Mouse (Mus musculus) myocyte (in vitro differentiated cells): ENCODE measurements around the gene Dclk2. TPM values are rescaled to one million over a fixed set of nuclear protein-coding genes. Genes with fewer than 3 reads are reported as not detected.

Experiments used
- H3K27me3 ChIP-seq: one replicate; pipeline ENCODE4 v1.6.1; 2011; ENCODE audit not compliant: control insufficient read depth, insufficient read depth, insufficient read length
- H3K36me3 ChIP-seq: one replicate; pipeline ENCODE4 v1.6.1; 2011; ENCODE audit not compliant: control insufficient read depth, insufficient read depth
- H3K4me2 ChIP-seq: one replicate; pipeline ENCODE4 v1.6.1; 2011; ENCODE audit warnings: low read depth, control low read depth
- H3K4me3 ChIP-seq: one replicate; pipeline ENCODE4 v1.5.1; 2011; ENCODE audit warnings: mild to moderate bottlenecking, control low read depth, moderate library complexity
- H3K79me2 ChIP-seq: one replicate; pipeline ENCODE4 v1.6.1; 2011; ENCODE audit not compliant: control insufficient read depth, insufficient read depth
- H3ac ChIP-seq: one replicate; pipeline ENCODE4 v1.6.1; 2011; ENCODE audit not compliant: control insufficient read depth, insufficient read length
- CEBPB ChIP-seq: IDR thresholded peaks from 2 replicates; pipeline ENCODE4 v1.6.1; 2011; ENCODE audit warnings: mild to moderate bottlenecking, moderate library complexity; ENCODE audit not compliant: poor library complexity, insufficient read depth, severe bottlenecking
- E2F4 ChIP-seq: IDR thresholded peaks from one replicate; pipeline ENCODE4 v1.6.1; 2011; ENCODE audit warnings: mild to moderate bottlenecking, control low read depth, moderate library complexity; ENCODE audit not compliant: insufficient read depth
- MAX ChIP-seq: IDR thresholded peaks from one replicate; pipeline ENCODE4 v1.6.1; 2011; ENCODE audit warnings: low read depth, mild to moderate bottlenecking, control low read depth
- MYOD1 ChIP-seq, 3 experiments: IDR thresholded peaks; one replicate each; pipeline ENCODE4 v1.6.1; 2011; ENCODE audit warnings: control low read depth in 2 of 3, low read depth in 2 of 3, mild to moderate bottlenecking in 2 of 3, moderate library complexity in 1 of 3; ENCODE audit not compliant: insufficient read length in 2 of 3, control insufficient read depth in 1 of 3
- MYOG ChIP-seq, 3 experiments: IDR thresholded peaks; one replicate each; pipeline ENCODE4 v1.6.1; 2011; ENCODE audit warnings: control low read depth in 2 of 3, low read depth in 2 of 3, mild to moderate bottlenecking in 2 of 3; ENCODE audit not compliant: insufficient read length in 2 of 3, control insufficient read depth in 1 of 3, insufficient read depth in 1 of 3
- POLR2A ChIP-seq: IDR thresholded peaks from one replicate; pipeline ENCODE4 v1.6.1; 2011; ENCODE audit warnings: low read depth, mild to moderate bottlenecking, control low read depth, moderate library complexity; ENCODE audit not compliant: insufficient read length
- POLR2AphosphoS2 ChIP-seq: IDR thresholded peaks from one replicate; pipeline ENCODE4 v1.6.1; 2011; ENCODE audit warnings: low read depth, control low read depth; ENCODE audit not compliant: insufficient read length
- REST ChIP-seq: IDR thresholded peaks from one replicate; pipeline ENCODE4 v1.6.1; 2011; ENCODE audit warnings: mild to moderate bottlenecking, control low read depth, moderate library complexity; ENCODE audit not compliant: insufficient read depth, insufficient read length
- TCF12 ChIP-seq: IDR thresholded peaks from one replicate; pipeline ENCODE4 v1.6.1; 2011; ENCODE audit warnings: mild to moderate bottlenecking, control low read depth; ENCODE audit not compliant: poor library complexity, insufficient read depth, severe bottlenecking
- TCF3 ChIP-seq: IDR thresholded peaks from one replicate; pipeline ENCODE4 v1.6.1; 2011; ENCODE audit warnings: low read depth, control low read depth; ENCODE audit not compliant: insufficient read length
- USF1 ChIP-seq: IDR thresholded peaks from one replicate; pipeline ENCODE4 v1.6.1; 2011; ENCODE audit warnings: low read depth, mild to moderate bottlenecking, control low read depth, moderate library complexity
- polyA plus RNA-seq: library from polyadenylated mRNA; unstranded; fragments of >200 nt; fragmentation: generic; extraction: Trizol; gene quantifications from one replicate; pipeline ENCODE4 v1.2.1, GENCODE M21; 2012; ENCODE audit warnings: missing spikeins

Dclk2 gene
- polyA plus RNA-seq = 1.8 TPM

DNA sequence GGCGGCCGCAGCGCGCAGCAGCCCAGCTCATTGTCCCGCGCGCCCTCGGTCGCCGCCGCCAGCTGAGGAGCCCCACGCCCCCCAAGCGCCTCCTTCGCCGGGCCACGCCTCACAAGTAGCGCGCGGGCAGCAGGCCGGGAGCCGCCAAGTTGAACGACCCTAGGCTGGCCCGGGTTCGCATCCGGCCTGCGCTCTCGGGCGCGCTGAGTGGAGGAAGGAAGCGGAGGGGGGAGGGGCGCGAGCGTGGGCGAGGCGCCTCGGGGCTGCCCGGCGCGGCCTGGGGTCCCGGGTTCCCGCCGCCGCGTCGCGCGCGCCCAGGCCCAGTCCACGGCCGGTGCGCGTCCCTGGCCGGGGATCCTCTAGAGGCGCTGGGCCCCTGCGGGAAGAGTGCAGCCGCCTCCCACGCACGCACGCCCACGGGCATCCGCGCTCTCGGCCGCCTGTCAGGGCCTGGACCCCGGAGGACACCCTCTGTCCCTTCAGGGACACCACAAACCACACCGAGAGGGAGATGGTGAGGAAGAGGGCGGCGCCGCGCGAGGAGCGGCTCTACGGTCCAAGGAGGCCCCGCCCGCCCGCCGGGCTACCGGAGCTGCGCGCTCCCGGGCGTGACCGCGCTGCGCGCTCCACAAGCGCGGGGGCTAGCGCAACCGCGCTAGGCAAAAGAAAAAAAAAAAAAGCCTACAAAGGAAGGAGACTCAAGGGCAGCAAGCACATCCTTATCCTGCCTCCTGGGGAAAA is at the start of gene Dclk2:
Gene Dclk2, minus strand, starts transcription at position 510 of the 741 bp plus-strand sequence.
- H3ac ChIP-seq = peak within 1 kb of the TSS; percentile 15
- H3K4me3 ChIP-seq = no peak within 1 kb of the TSS
- no peak for TF ChIP-seq MAX
- no peak for TF ChIP-seq TCF3
- TF ChIP-seq POLR2A = peak; percentile 33
- no peak for TF ChIP-seq MYOD1 (IDR thresholded peaks at IDR 0.05; ENCODE audit: control insufficient read depth in 1 of 3, insufficient read length in 2 of 3, low read depth in 2 of 3)
- peaks cover 19% of the 10 kb centered on the region for H3K27me3 ChIP-seq
- H3K4me2 ChIP-seq = peak within 1 kb of the TSS; percentile 59
- no peaks in the 10 kb centered on the region for H3K36me3 ChIP-seq
- H3K79me2 ChIP-seq = no peaks in the 10 kb centered on the region

DNA sequence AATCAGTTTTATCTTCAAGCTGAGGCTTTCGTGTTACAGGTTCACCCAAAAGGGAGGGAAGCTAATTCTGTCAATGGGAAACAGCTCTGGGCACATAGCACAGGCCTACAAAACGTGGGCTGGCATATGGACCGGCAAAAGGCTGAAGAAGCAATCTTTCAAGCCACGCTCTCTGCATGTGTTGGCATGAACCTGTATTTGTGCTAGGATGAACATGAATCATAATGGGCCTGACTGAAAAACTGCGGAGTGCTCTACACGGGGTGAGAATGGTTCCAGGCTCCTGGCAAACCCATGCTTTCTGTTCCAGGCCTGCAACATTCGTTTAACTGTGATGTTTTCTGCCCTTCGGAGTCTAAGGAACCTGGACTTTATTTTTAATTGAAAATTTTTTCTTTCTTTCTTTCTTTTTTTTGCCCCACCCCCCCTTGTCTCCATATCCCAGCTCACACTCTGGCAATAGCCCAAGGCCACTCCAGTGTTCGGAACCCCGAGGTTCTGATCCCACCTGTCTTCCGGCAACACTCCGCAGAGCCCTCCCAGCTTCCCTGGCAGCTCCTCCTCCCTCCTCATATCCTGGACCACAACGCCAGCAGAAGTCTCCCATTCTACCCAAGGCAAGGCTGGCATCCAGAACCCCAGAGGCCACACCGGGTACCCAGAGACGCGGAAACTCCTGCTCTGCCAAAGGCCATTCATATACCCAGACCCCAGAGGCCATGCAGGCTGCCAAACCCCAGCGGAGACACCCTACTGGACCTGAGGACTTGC is 42.2 kb upstream of the Dclk2 start:
- no peak for TF ChIP-seq CEBPB
- TF ChIP-seq MYOG (IDR thresholded peaks at IDR 0.05; ENCODE audit: control insufficient read depth in 1 of 3, insufficient read depth in 1 of 3, insufficient read length in 2 of 3, low read depth in 2 of 3) = no peak
- no peak for TF ChIP-seq MAX
- TF ChIP-seq REST = no peak
- no peak for TF ChIP-seq TCF12
- no peak for TF ChIP-seq POLR2A
- TF ChIP-seq USF1 = no peak
- Histone ChIP-seq H3ac (no peak overlapping the region), H3K27me3 (no peaks in the 10 kb centered on the region)

DNA sequence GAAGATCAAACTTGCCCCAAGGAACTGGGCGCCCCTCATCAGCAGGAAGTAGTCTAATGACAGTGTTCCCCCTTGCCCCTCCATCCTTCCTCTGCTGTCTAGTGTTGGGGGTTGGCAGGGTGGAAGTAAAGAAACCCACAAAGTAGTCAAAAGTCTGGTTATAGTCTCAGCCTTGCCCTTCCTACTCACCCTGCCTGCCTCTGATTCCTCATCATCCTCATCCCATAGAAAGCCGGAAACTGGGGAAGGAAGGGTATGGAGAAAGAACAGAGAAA is 40.7 kb upstream of the Dclk2 start:
- Histone ChIP-seq H3K27me3 (no peaks in the 10 kb centered on the region), H3ac (no peak overlapping the region), H3K4me3 (no peak overlapping the region), H3K4me2 (no peak overlapping the region), H3K36me3 (no peaks in the 10 kb centered on the region), H3K79me2 (no peaks in the 10 kb centered on the region)
- no peak for TF ChIP-seq TCF3
- TF ChIP-seq REST = no peak
- TF ChIP-seq CEBPB = no peak
- TF ChIP-seq POLR2A = no peak
- TF ChIP-seq MYOD1 (IDR thresholded peaks at IDR 0.05; ENCODE audit: control insufficient read depth in 1 of 3, insufficient read length in 2 of 3, low read depth in 2 of 3) = no peak

More for the DNA sequence above, 42.2 kb upstream of the Dclk2 start:
- no peaks in the 10 kb centered on the region for H3K79me2 ChIP-seq
- H3K4me3 ChIP-seq = no peak overlapping the region
- H3K4me2 ChIP-seq = no peak overlapping the region
- no peaks in the 10 kb centered on the region for H3K36me3 ChIP-seq

DNA sequence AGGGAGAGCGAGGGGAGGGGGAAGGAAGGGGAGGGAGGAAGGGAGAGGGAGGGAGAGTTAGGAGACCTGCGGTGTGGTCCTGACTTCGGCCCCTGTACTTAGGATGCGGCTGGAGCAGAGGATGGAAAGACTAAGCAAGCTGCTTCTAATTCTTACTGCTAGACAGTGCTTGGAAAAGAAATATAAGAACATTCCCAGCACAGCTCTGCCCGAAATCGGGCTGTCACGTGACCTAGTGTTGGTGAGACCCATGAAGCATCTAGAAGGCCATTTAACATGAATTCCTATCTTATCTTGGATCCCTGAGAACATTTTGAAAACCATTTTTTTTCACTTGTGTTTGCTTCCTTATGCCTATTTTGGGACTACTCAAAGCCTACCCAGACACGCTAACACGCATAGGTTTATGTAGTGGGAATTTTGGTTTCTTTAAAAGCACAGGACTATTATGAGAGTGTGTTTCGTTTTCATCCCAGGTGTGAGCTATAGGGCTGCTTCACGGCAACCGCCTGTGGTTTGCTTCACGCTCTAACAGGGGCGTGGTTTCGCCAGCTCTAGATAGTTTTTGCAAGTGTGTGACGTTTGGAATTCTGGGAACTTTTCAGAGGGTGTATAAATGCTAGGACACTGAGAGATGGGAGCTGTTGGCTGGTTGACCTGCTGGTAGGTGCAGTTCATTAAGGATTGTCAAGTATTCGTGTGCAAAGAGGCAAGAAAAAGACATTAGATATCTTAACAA is 40.2 kb upstream of the Dclk2 start:
- H3K79me2 ChIP-seq = no peaks in the 10 kb centered on the region
- no peak overlapping the region for H3K4me2 ChIP-seq
- H3K4me3 ChIP-seq = no peak overlapping the region
- H3ac ChIP-seq = no peak overlapping the region
- no peaks in the 10 kb centered on the region for H3K36me3 ChIP-seq
- no peak for TF ChIP-seq E2F4
- H3K27me3 ChIP-seq = no peaks in the 10 kb centered on the region

DNA sequence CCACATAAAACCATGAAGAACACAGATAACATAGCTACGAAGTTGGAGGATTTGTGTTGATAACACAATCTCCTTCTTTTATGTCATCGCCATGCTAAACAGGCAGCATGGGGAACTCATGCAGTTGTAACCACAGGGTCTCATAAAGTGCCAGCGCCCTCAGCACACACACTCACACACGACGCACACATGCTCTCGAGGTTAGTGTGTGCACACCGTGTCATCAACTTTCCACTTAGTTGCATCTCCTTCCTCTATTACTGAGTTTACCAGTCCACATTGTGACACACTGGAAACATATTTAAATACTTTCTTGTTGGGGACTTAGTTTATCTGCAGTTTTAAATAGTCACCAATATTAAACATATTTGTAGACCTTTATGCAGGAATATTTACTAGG is 38.4 kb upstream of the Dclk2 start:
- no peak overlapping the region for H3K4me3 ChIP-seq
- no peaks in the 10 kb centered on the region for H3K27me3 ChIP-seq
- no peaks in the 10 kb centered on the region for H3K79me2 ChIP-seq
- no peak for TF ChIP-seq TCF3
- no peak for TF ChIP-seq MYOG (IDR thresholded peaks at IDR 0.05; ENCODE audit: control insufficient read depth in 1 of 3, insufficient read depth in 1 of 3, insufficient read length in 2 of 3, low read depth in 2 of 3)
- no peak for TF ChIP-seq POLR2AphosphoS2
- TF ChIP-seq POLR2A = no peak
- TF ChIP-seq E2F4 = no peak
- TF ChIP-seq REST = no peak
- TF ChIP-seq CEBPB = no peak
- no peak for TF ChIP-seq TCF12
- H3ac ChIP-seq = no peak overlapping the region
- H3K4me2 ChIP-seq = no peak overlapping the region
- H3K36me3 ChIP-seq = no peaks in the 10 kb centered on the region
